Mouse (Mus musculus) B cell, adult 2 months (primary cell): Measurements from ENCODE around the gene Minos1.

Source experiments
- DNase-seq, 2 experiments: peaks; one replicate each; pipeline ENCODE4 v3.0.0; 2022

The Minos1 gene

GRCm38 (mm10) chr4:139142985-139143384 is 12.1 kb upstream of the Minos1 start:
- no peak for DNase-seq

DNA sequence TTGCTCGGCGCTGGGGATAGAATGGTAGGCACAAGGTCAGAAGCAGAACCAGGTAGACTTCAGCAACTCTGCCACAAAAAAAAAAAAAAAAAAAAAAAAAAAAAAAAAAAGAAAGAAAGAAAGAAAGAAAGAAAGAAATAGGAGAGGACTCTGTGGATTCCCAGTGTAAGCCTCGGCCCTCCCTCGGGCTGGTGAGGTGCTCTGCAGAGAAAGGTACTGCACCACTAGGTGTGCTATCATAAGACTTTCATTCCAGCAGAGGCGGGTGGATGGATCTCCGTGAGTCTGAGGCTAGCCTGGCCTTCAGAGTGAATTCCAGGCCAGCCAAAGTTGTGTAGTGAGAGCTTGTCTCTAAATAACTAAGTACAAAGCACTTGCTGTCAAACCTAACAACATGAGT is 10.9 kb upstream of the Minos1 start:
- DNase-seq, result peak in 1 of 2 experiments; percentile 19

DNA sequence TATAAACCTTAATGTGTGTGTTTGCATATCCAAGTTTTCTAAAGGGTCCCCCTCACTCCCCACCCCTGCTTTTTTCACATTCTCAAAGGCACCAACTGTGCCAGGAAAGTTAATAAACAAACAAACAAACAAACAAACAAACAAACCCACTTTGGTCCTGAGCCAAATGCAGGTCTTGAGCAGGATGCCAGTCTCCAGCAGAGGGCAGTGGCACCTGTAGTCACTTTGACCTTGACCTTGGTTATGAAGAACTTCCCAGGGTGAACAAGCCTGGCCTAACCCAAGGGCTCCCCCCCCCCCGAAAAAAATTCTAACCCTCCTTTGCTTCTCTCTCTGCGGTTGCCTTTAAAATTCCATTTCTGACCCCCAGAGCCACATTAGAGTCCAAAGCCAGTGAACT is 9.4 kb upstream of the Minos1 start:
- DNase-seq, result peak; percentile 42 to 43

DNA sequence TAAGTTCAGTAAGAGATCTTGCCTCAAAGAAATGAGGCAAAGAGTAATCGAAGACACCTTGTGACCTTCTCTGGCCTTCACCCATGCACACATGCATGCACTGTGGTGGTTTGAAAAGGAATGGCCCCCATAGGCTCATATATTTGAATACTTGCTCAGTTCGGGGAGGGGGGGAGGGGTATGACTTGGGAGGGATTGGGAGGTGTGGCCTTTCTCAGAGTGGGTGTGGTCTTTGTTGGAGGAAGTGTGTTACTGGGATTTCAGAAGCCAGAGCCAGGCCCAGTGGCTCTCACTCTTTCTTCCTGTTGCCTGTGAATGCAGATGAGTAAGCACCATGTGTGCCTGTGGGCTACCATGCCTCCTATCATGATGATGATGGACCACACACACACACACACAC is 5.1 kb upstream of the Minos1 start:
- no peak for DNase-seq

- DNase-seq, result no peak
Observed at GRCm38 (mm10) chr4:139133109-139133508, 2.2 kb upstream of the Minos1 start.

- DNase-seq, result no peak
Observed at GRCm38 (mm10) chr4:139131858-139132672, 1.2 kb upstream of the Minos1 start.

GRCm38 (mm10) chr4:139129806-139130700 is 860 bp downstream of the Minos1 start:
- peak; percentile 70 to 71 for DNase-seq

GRCm38 (mm10) chr4:139126475-139126874 is 4.4 kb downstream of the Minos1 start:
- DNase-seq, result peak in 1 of 2 experiments; percentile 28

GRCm38 (mm10) chr4:139124940-139125339 is 6.0 kb downstream of the Minos1 start:
- no peak for DNase-seq

DNA sequence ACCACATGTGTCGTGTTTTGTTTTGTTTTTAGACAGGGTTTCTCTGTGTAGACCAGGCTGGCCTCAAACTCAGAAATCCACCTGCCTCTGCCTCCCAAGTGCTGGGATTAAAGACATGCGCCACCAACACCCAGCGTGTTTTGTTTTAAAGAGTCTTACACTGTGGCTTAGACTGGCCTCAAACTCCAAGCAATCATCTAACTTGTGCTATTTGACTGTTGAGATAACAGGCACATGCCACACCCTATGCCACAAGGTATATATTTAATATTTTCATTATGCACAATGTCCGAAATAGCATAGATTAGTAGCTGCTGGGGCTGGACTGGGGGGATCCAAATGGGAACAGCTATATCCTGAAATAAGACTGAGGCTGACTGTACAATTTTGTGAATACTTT is 8.4 kb downstream of the Minos1 start:
- no peak for DNase-seq

DNA sequence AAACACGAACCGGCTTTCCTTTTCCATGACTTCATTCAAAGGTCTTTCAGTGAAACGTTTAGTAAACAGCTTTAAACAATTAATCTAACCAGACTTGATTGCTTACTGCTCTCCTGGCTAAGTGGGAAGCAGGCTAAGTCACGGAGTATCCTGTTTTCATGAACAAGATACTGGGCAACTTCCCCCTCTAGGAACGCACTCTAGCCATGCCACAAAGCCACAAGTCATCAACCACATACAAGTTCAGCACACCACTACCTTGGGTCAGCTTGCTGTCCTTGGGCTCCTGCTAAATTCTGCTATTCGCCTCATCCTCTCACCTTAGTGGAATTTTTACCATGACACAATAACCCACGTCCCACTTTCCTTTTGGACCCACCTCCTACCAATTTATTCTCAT is 9.9 kb downstream of the Minos1 start:
- DNase-seq, result no peak

- DNase-seq, result no peak
Observed at GRCm38 (mm10) chr4:139120281-139120814, 10.6 kb downstream of the Minos1 start.

DNA sequence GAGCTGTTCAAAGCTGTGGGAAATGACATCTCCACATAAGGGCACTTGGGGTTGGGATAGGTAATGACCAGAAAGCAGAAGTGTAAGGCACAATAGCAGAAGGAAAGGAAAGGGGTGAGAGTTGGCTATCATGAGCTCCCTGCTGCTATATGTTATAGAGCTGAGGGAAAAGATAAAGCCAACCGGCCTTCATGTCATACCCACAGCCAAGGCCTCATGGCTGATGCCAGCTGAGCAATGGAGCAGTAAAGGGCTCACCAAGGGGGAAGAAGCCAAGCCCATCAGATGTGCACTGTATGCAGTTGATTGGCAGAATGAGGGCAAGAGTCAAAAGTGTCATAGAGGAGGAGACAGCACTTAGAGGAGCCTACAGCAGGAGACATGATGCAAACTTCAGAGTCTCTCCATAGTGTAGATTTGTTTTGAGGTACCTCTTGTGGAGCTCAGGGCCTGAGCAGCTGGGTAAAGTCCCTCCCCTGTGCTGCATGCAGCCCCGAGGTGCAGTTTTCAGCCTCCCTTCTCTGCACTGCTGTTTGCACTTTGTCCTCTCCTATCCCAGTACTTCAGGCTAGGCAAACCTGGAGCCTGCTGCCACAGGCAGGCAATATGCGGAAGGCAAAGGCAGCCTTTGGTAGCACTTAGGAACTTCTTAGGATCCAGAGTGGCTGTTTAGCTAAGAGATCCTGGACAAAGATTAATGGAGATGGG is 14.4 kb downstream of the Minos1 start:
- DNase-seq, result no peak

DNA sequence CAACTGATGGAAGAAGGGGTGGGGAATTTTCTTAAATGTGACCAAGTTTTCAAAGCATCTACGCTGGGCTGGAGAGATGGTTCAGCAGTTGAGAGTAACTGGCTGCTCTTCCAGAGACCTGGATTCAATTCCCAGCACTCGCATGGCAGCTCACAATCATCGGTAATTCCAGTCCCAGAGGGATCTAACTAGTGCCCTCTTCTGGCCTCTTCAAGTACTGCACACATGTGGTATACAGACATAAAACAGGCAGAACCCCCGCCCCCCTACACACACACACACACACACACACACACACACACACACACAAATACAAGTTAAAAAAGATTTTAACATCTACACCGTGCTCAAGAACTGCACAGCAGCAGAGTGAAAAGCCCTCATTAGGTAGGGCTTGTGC is 15.2 kb downstream of the Minos1 start:
- peak; percentile 48 to 50 for DNase-seq

- no peak for DNase-seq
Observed at GRCm38 (mm10) chr4:139112482-139112881, 18.4 kb downstream of the Minos1 start.

DNA sequence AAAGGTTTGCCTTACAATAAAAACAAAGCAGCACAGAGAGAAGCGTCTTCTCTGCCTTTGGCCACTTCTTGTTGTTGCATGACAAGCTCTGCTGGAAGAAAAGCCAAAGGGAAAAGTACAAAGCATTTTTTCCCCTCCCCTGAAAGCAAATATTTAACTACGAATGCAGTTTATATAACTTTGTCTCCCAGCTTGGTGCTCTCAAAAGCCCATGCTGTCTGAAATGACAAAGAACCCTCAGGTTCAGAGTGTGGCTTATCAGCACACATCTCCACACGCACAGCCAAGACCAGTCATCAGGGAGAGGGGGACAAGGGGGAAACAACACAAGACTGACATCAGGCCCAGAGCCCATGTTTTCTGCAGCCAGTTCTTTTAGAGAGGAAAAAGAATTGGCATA is 19.5 kb downstream of the Minos1 start:
- no peak for DNase-seq

- DNase-seq, result no peak
Observed at GRCm38 (mm10) chr4:139110858-139111257, 20.1 kb downstream of the Minos1 start.

DNA sequence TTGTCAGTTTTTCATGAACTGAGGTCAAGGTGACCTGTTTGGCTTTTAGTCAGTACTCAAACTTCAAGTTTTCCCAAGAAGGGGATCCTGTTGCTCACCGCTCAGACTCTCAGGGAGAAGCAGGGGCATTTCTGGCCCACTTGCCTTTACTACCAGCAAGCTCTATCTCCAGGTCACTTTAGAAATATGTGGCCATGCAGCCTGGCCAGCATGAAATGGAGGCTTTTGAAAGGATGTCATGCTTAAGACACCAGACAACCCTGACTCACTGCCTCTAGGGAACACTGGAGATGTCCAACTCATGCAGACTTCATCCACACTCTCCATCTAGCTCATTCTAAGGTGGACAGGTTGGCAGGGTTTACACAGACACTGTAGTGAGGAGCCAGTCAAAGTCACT is 25.5 kb downstream of the Minos1 start:
- no peak for DNase-seq

DNA sequence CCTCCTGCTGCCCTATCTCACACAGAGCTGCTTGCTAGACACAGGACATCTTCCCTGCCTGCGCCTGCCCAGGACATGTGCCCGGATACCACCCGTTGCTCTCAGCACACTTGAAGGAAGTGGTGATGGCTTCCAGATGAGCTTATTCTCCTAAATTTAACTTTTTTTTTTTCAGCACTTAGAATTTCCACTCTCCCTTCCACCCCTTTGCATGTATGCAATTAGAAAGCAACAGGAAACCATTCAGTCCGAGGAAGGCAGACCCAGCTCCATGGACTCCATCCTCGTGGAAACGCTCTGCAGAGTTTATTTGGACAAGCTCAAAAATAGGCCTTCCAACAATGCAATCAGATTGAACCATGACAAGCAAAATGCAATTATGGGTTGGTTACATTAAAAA is 29.4 kb downstream of the Minos1 start:
- no peak for DNase-seq

- DNase-seq, result no peak
Observed at GRCm38 (mm10) chr4:139100326-139100725, 30.6 kb downstream of the Minos1 start.

GRCm38 (mm10) chr4:139096201-139096600 is 34.7 kb downstream of the Minos1 start:
- no peak for DNase-seq

- no peak for DNase-seq
Observed at GRCm38 (mm10) chr4:139095406-139095805, 35.5 kb downstream of the Minos1 start.

- DNase-seq, result no peak
Observed at GRCm38 (mm10) chr4:139093196-139093530, 37.8 kb downstream of the Minos1 start.
